Mouse (Mus musculus): ENCODE data around the gene Spsb4. TPM values are rescaled to one million over a fixed set of nuclear protein-coding genes. Genes with fewer than 3 reads are reported as not detected.

Spsb4 gene
- polyA plus RNA-seq, 2 experiments: 19.9 to 28.4 TPM

DNA sequence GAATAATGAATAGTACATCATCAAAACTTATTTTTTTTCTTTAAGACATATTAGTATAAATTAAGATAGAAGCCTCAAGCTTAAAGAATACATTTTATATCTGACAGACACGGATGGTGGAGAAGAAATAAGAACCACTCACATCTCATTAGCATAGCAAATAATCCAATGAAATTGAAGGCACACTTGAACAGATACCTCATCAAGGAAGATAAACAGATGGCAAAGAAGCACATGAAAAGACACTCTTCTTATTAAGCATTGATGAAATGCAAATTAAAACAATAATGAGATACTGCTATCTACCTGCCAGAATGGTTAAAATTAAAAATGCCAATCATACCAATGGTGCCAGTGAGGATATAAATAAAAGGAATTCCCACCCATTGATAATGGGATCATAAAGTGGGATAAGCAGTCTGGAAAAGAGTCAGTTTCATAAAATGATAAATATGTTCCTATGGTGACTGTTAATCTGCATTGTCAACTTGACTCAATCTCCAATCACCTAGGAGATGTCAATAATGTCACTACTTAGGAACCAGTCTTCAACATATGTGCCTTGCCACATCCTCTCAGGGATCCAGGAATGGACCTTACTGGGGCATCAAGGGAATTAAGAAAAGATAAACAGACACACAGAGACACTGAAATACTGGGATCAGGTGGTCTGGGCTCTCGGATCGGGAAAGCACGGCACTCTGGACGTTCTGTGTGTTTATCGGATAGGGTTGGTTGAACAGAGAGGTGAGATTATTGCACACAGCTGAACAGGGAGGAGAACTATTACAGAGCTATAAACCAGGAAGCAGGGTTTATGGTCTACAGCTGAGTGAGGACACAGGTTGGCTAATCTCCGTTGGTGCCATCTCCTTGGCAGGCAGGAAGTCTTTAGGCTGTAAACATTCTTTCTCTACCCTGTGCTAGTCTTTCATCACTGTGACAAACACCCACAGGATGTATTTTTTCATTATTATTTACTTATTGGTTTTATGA lies 114.0 kb downstream of the Spsb4 start:
- DNase-seq (ENCODE audit: low spot score) (no peak), ATAC-seq (ENCODE audit: low FRiP score, low read depth) (no peak)
- H3K9me3 ChIP-seq (ENCODE audit: control insufficient read depth, low read length): no peaks in the 10 kb centered on the region
- H3K36me3 ChIP-seq (ENCODE audit: control insufficient read depth, insufficient read depth, low read length): no peaks in the 10 kb centered on the region
- H3K9ac ChIP-seq (ENCODE audit: low read depth, low read length, severe bottlenecking): no peak overlapping the region
- TF ChIP-seq POLR2A (IDR thresholded peaks at IDR 0.05; ENCODE audit: borderline replicate concordance, extremely low read depth, insufficient read depth, insufficient read length): no peak
- H3K4me2 ChIP-seq (replicated peaks; ENCODE audit: low read depth, low read length, severe bottlenecking): no peak overlapping the region
- H3K4me3 ChIP-seq (replicated peaks; ENCODE audit: low read length): no peak overlapping the region
- H3K27me3 ChIP-seq (ENCODE audit: control insufficient read depth, insufficient read depth, low read length): no peaks in the 10 kb centered on the region
- no peaks in the 10 kb centered on the region for H3K4me1 ChIP-seq (ENCODE audit: control insufficient read depth, insufficient read depth, low read length)
- H3K27ac ChIP-seq (replicated peaks; ENCODE audit: low read depth, low read length): no peak overlapping the region
- WGBS: 77% methylated on average over 7 of the region's 7 CpGs

DNA sequence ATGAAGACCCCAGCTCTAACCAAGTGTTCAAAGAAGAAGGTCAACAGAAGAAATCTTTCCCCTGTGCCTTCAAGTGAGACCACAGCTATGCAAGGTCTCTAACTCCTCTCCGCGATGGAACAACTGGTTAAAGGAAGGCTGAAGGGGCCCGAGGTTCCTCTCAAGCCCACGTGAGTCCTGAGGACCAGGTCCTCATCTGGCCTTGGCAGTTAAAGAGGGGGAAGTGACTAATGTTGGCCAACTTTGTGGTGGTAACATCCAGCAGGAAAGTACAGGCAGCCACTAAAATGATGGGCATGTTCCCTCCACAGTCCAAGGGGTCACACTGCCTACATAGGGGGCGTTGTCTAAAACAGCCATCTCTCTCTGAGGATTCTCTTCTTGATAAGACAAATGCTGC lies 118.9 kb downstream of the Spsb4 start:
- no peaks in the 10 kb centered on the region for H3K4me1 ChIP-seq (ENCODE audit: control insufficient read depth, insufficient read depth, low read length)

DNA sequence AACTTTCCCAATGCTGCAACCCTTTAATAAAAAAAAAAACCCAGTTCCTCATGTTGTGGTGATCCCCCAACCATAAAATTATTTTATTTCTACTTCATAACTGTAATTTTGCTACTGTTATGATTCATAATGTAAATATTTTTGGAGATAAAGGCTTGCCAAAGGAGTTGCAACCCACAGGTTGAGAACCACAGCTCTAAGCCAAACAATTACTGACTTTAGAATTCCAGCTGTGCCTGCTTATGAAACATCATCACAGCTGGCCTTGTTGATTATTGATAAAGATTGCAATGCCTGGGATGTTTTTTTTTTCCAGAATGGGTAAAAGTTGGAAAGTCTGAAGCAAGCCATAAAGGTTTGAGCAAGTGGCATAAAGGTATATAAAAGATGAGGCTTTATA lies 119.6 kb downstream of the Spsb4 start:
- ATAC-seq (ENCODE audit: low FRiP score, low read depth): no peak
- Histone ChIP-seq H3K36me3 (ENCODE audit: control insufficient read depth, insufficient read depth, low read length) (no peaks in the 10 kb centered on the region), H3K27me3 (ENCODE audit: control insufficient read depth, insufficient read depth, low read length) (no peaks in the 10 kb centered on the region), H3K4me3 (replicated peaks; ENCODE audit: low read length) (no peak overlapping the region), H3K4me1 (ENCODE audit: control insufficient read depth, insufficient read depth, low read length) (no peaks in the 10 kb centered on the region), H3K9me3 (ENCODE audit: control insufficient read depth, low read length) (no peaks in the 10 kb centered on the region), H3K27ac (replicated peaks; ENCODE audit: low read depth, low read length) (no peak overlapping the region), H3K4me2 (replicated peaks; ENCODE audit: low read depth, low read length, severe bottlenecking) (no peak overlapping the region), H3K9ac (ENCODE audit: low read depth, low read length, severe bottlenecking) (no peak overlapping the region)
- DNase-seq (ENCODE audit: low spot score): no peak
- TF ChIP-seq POLR2A (IDR thresholded peaks at IDR 0.05; ENCODE audit: borderline replicate concordance, extremely low read depth, insufficient read depth, insufficient read length): no peak

More for the DNA sequence above, 118.9 kb downstream of the Spsb4 start:
- Histone ChIP-seq H3K9ac (ENCODE audit: low read depth, low read length, severe bottlenecking) (no peak overlapping the region), H3K36me3 (ENCODE audit: control insufficient read depth, insufficient read depth, low read length) (no peaks in the 10 kb centered on the region), H3K4me3 (replicated peaks; ENCODE audit: low read length) (no peak overlapping the region), H3K27ac (replicated peaks; ENCODE audit: low read depth, low read length) (no peak overlapping the region), H3K9me3 (ENCODE audit: control insufficient read depth, low read length) (no peaks in the 10 kb centered on the region), H3K27me3 (ENCODE audit: control insufficient read depth, insufficient read depth, low read length) (no peaks in the 10 kb centered on the region), H3K4me2 (replicated peaks; ENCODE audit: low read depth, low read length, severe bottlenecking) (no peak overlapping the region)
- DNase-seq (ENCODE audit: low spot score) (no peak), ATAC-seq (ENCODE audit: low FRiP score, low read depth) (no peak)
- no peak for TF ChIP-seq POLR2A (IDR thresholded peaks at IDR 0.05; ENCODE audit: borderline replicate concordance, extremely low read depth, insufficient read depth, insufficient read length)
- WGBS: 77% methylated on average over 5 of the region's 5 CpGs

DNA sequence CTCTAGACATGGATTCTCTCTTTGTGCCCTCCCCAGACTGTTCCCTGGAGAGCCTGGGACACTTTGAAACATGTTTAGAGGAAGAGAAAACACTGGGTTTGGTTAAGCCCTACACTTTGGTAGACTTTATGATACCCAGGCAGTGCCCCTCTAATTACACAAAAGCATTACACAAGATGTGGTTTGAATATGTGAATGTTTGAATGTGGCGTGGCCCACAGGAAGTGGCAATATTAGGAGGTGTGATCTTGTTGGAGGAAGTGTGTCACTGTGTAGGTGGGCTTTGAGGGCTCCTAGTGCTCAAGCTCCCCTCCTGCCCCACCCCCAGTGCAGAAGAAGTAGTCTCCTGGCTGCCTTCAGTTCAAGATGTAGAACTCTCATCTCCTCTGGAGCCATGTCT lies 122.0 kb downstream of the Spsb4 start:
- Histone ChIP-seq H3K27ac (replicated peaks; ENCODE audit: low read depth, low read length) (no peak overlapping the region), H3K4me2 (replicated peaks; ENCODE audit: low read depth, low read length, severe bottlenecking) (no peak overlapping the region), H3K4me3 (replicated peaks; ENCODE audit: low read length) (no peak overlapping the region), H3K27me3 (ENCODE audit: control insufficient read depth, insufficient read depth, low read length) (no peaks in the 10 kb centered on the region), H3K36me3 (ENCODE audit: control insufficient read depth, insufficient read depth, low read length) (no peaks in the 10 kb centered on the region), H3K9me3 (ENCODE audit: control insufficient read depth, low read length) (no peaks in the 10 kb centered on the region), H3K9ac (ENCODE audit: low read depth, low read length, severe bottlenecking) (no peak overlapping the region), H3K4me1 (ENCODE audit: control insufficient read depth, insufficient read depth, low read length) (no peaks in the 10 kb centered on the region)
- 90% methylated on average over 1 of the region's 1 CpGs for WGBS
- no peak for TF ChIP-seq POLR2A (IDR thresholded peaks at IDR 0.05; ENCODE audit: borderline replicate concordance, extremely low read depth, insufficient read depth, insufficient read length)
- no peak for DNase-seq (ENCODE audit: low spot score)
- ATAC-seq (ENCODE audit: low FRiP score, low read depth): no peak

DNA sequence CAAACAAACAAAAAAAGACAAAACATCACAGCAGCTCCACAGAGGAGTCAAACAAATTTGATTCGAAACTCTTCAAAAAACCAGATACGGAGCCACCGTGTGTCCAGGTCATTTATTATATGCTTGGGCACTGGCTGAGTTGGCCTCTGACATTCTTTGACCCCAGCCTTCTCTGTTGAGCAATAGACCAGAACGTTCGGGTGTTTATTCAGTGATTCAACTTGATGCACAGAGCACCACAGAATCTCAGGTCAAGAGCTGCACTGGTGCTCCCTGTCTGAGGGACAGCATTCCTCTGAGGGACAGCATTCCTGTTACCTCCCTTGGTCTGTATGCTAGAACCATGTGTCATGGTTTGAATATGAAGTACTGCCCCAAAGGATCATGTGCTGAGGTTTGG lies 125.1 kb downstream of the Spsb4 start:
- H3K4me2 ChIP-seq (replicated peaks; ENCODE audit: low read depth, low read length, severe bottlenecking): no peak overlapping the region
- 81% methylated on average over 5 of the region's 5 CpGs for WGBS
- no peak for ATAC-seq (ENCODE audit: low FRiP score, low read depth)

More for the DNA sequence above, 125.1 kb downstream of the Spsb4 start:
- H3K4me3 ChIP-seq (replicated peaks; ENCODE audit: low read length): no peak overlapping the region
- no peak for DNase-seq (ENCODE audit: low spot score)
- H3K36me3 ChIP-seq (ENCODE audit: control insufficient read depth, insufficient read depth, low read length): no peaks in the 10 kb centered on the region
- H3K27me3 ChIP-seq (ENCODE audit: control insufficient read depth, insufficient read depth, low read length): no peaks in the 10 kb centered on the region
- peaks cover 5% of the 10 kb centered on the region for H3K4me1 ChIP-seq (ENCODE audit: control insufficient read depth, insufficient read depth, low read length)
- no peaks in the 10 kb centered on the region for H3K9me3 ChIP-seq (ENCODE audit: control insufficient read depth, low read length)
- H3K27ac ChIP-seq (replicated peaks; ENCODE audit: low read depth, low read length): no peak overlapping the region
- no peak for TF ChIP-seq POLR2A (IDR thresholded peaks at IDR 0.05; ENCODE audit: borderline replicate concordance, extremely low read depth, insufficient read depth, insufficient read length)
- no peak overlapping the region for H3K9ac ChIP-seq (ENCODE audit: low read depth, low read length, severe bottlenecking)

Other genes with a start within 250 kb of the Spsb4 start
- gene Pxylp1, start 126.2 kb downstream of the Spsb4 start, polyA plus RNA-seq (2012; rRNA removed): 26.0 and 29.7 TPM in 2 replicates
- 27.7 and 29.3 TPM in 2 replicates for gene Pxylp1, start 126.2 kb downstream of the Spsb4 start, polyA plus RNA-seq (2014; fragmentation: Nextera tagmentation; extraction: Ambion mirVana)
- gene Slc25a36, start 92.3 kb upstream of the Spsb4 start, polyA plus RNA-seq (2012; rRNA removed): 127 and 139 TPM in 2 replicates
- gene Slc25a36, start 92.3 kb upstream of the Spsb4 start, polyA plus RNA-seq (2014; fragmentation: Nextera tagmentation; extraction: Ambion mirVana): 89.4 and 107 TPM in 2 replicates

Data from limb, embryonic 14.5 days (tissue).